Mouse (Mus musculus) brown adipose tissue, adult 24 weeks (tissue): ENCODE data around the gene 9130213A22Rik. TPM values are rescaled to one million over a fixed set of nuclear protein-coding genes. Genes with fewer than 3 reads are reported as not detected.
"Not testable (repeated sequence)": the region's sequence is repeated elsewhere in the genome, so short reads cannot be mapped to it uniquely, and the experiment has no call there.

Experiments used
- H3K27ac ChIP-seq: fragments of 200-500 bp; replicated peaks from 2 replicates; pipeline ENCODE4 v1.5.1; 2012; ENCODE audit warnings: low read depth, mild to moderate bottlenecking, low read length
- H3K4me1 ChIP-seq: fragments of 200-500 bp; 2 replicates; pipeline ENCODE4 v1.6.1; 2012; ENCODE audit warnings: low read length, mixed read lengths; ENCODE audit not compliant: control insufficient read depth, insufficient read depth, insufficient read length
- H3K4me3 ChIP-seq: fragments of 200-500 bp; 2 replicates; pipeline ENCODE4 v1.5.1; 2012; ENCODE audit warnings: low read depth, mild to moderate bottlenecking, low read length, moderate library complexity; ENCODE audit not compliant: insufficient read depth
- polyA plus RNA-seq: library from polyadenylated mRNA; stranded (reverse); fragments of >200 nt; gene quantifications from 2 replicates; pipeline ENCODE4 v1.2.4, GENCODE M21; 2012; ENCODE audit not compliant: missing spikeins, insufficient read depth, insufficient read length

The 9130213A22Rik gene
- polyA plus RNA-seq, 1 experiment, result 0.87 TPM

DNA sequence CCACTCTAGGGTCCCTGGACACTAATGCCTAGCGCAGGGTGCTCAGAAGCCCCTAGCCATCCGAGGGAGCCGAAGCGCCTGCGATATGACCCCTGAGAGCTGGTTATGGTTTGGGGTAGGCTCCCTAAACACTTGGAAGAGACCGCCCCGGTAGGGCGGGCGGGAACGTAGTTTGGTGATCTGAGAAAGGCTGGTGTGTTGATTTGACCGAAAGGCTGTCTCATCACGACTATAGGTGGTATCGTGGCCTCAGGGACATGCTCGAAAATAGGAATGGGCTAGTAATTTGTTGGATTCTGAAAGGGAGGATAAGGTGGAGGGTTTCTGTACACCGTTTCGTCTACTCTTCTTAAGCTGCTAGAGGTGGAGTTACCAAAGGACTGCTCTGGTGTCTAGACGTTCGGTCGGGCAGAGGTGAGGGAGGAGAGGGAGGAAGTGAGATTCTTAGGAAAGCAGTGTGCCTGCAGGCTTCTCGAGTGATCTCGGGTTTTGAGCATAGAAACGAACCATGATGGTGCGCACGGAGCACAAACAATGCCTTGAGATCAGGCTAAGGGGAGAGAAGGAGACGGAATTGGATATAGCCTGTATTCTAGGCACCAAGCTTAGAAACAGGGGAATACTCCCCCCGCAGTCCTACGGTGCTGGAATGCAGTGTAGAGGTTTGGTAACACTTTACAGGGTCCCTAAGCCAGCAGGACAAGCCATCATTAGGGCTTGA lies 26.7 kb downstream of the 9130213A22Rik start:
- Histone ChIP-seq H3K4me3 (peak overlapping the region; percentile 68), H3K4me1 (peaks cover 6% of the 10 kb centered on the region), H3K27ac (peak overlapping the region; percentile 99)

DNA sequence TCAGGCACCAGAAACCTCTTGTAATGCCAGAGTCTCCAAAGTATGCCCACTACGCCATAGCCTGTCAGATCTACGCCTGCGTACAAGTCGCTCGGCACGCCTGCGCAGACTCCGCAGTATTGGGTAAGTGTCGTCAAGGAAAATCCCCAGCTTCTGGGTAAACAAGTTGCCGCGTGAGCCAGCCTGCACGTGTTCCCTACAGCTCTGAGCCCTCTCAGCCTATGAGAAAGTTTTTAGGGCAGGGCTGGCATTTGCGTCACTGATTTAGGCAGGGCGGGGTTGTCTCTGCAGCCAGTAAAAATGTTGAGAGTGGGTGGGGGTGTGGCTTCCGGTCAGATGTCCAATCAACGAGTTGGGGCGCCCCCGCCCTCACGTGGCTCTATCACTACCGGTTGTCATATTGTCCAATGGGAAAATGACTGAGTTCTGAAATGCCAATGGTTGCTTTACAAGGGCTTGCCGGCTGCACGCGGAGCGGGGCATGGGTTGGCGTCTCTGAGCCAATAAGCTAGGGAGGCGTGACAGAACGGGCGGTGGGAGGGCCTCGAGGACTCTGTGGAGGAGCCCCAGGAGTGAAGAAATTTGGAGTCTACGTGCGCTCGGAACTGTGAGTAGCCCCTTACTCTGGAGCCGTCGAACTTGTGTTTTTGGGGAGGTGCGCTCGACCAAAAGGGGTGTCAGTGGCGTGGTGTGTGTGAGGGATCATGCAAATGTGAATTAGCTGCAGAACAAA lies 27.5 kb downstream of the 9130213A22Rik start, which contains the start of gene Per1:
Per1 (plus strand) TSS at position 521 of the 733 bp plus-strand sequence.
- Histone ChIP-seq H3K4me1 (peaks cover 11% of the 10 kb centered on the region), H3K4me3 (peak within 1 kb of the TSS; percentile 68), H3K27ac (peak within 1 kb of the TSS; percentile 99)

- H3K4me1 ChIP-seq, result peaks cover 17% of the 10 kb centered on the region
- not testable (repeated sequence) for H3K27ac ChIP-seq, H3K4me3 ChIP-seq
These were observed 28.5 kb downstream of the 9130213A22Rik start for GRCm38 (mm10) chr11:69093856-69094255.

DNA sequence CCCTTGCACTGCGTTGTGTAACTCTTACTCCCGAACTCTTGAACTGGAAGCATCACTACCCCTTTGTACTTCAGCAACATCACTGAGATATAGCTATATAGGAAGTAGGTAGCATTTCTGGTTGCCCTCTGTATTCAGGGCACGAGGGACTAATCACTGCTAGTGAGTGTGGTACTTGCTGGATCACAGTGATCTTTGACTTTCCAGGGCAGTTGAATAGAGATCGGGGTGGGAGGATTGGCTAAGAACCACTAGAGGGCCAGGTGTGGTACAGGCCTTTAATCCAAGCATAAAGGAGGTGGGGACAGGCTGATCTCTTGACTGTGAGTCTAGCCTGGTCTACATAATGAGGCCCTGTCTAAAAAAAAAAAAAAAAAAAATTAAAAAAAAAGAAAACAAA lies 29.5 kb downstream of the 9130213A22Rik start:
- H3K4me3 ChIP-seq, result no peak overlapping the region
- no peak overlapping the region for H3K27ac ChIP-seq
- H3K4me1 ChIP-seq, result peaks cover 11% of the 10 kb centered on the region; the same call in 1 of the 2 replicates

DNA sequence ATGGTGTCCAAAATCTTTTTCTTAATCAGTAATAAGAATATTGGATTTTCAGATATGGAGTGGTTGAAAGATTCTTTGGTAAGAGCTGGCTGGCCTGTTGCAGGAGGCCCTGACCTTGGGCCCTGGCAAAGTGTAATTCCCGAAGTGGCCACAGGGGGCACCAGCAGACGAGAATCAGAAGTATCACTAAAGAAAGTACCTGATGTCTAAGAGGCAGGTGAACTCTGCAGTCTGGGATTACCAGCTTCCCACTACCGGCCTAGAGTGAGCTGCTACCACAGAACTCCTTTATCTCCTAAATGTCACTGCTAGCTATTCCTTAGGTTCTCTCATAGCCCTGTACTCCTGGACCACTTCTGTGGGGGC lies 30.0 kb downstream of the 9130213A22Rik start:
- H3K27ac ChIP-seq, result no peak overlapping the region
- peaks cover 11% of the 10 kb centered on the region; the same call in 1 of the 2 replicates for H3K4me1 ChIP-seq
- H3K4me3 ChIP-seq, result no peak overlapping the region

DNA sequence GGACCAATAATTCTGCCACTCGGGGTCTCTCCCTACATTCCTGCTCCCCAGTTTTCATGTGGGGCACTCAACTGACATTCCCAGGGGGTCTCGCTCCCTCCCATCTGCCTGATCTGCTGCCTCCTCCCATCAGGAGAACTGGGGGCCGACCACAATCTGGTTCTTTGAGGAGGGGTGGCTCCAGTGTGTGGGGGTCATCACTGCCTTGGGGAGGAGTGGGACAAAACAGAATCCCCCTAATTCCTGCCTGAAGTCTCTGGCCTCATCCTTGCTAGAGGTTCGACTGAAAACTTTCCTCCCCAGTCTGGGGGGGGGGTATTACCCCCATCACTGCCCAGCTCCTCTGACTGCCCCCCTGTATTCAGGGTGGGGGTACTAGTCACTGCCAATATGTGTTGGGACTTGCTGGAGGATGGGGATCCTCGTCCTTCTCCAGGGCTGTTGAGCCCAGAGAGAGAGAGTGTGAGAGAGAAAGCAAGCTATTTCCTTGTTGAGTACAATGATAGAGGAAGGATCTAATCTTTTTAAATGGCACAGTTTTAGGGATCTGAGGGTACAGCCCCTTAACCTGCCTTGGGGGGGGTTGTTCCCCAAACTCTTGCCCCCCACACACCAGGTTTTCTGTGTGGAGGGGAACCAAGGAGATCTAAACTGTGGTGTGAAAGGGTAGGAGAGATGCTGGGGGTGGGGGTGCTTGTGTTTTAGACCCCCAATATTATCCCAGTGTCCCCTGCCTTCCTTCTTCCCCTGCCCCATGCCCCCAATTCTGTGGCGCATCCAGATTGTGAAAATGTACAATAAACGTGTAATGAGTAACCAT lies 30.6 kb downstream of the 9130213A22Rik start:
- Histone ChIP-seq H3K4me1 (peaks cover 11% of the 10 kb centered on the region; the same call in 1 of the 2 replicates), H3K27ac (no peak overlapping the region), H3K4me3 (no peak overlapping the region)

GRCm38 (mm10) chr11:69090367-69090766 lies 32.0 kb downstream of the 9130213A22Rik start:
- peak overlapping the region; percentile 10; the same call in 1 of the 2 replicates for H3K27ac ChIP-seq
- peaks cover 11% of the 10 kb centered on the region; the same call in 1 of the 2 replicates for H3K4me1 ChIP-seq
- peak overlapping the region; percentile 99; the same call in 1 of the 2 replicates for H3K4me3 ChIP-seq

- peak overlapping the region; percentile 99 for H3K4me3 ChIP-seq
- H3K4me1 ChIP-seq, result peaks cover 11% of the 10 kb centered on the region; the same call in 1 of the 2 replicates
- H3K27ac ChIP-seq, result peak overlapping the region; percentile 10
These were observed 32.6 kb downstream of the 9130213A22Rik start for GRCm38 (mm10) chr11:69089616-69090290.

- Histone ChIP-seq H3K4me3 (peak overlapping the region; percentile 99), H3K4me1 (peaks cover 11% of the 10 kb centered on the region; the same call in 1 of the 2 replicates), H3K27ac (peak overlapping the region; percentile 99)
These were observed 33.4 kb downstream of the 9130213A22Rik start for GRCm38 (mm10) chr11:69088856-69089615.

GRCm38 (mm10) chr11:69088103-69088855 lies 34.1 kb downstream of the 9130213A22Rik start, which contains the start of gene Vamp2:
Vamp2 (plus strand) TSS chr11:69088490.
- peaks cover 11% of the 10 kb centered on the region; the same call in 1 of the 2 replicates for H3K4me1 ChIP-seq
- H3K4me3 ChIP-seq, result peak within 1 kb of the TSS; percentile 99
- H3K27ac ChIP-seq, result peak within 1 kb of the TSS; percentile 99

GRCm38 (mm10) chr11:69087597-69087996 lies 34.8 kb downstream of the 9130213A22Rik start:
- no peak overlapping the region; the same call in 1 of the 2 replicates for H3K4me3 ChIP-seq
- peak overlapping the region; percentile 65; the same call in 1 of the 2 replicates for H3K27ac ChIP-seq
- H3K4me1 ChIP-seq, result peaks cover 11% of the 10 kb centered on the region; the same call in 1 of the 2 replicates

DNA sequence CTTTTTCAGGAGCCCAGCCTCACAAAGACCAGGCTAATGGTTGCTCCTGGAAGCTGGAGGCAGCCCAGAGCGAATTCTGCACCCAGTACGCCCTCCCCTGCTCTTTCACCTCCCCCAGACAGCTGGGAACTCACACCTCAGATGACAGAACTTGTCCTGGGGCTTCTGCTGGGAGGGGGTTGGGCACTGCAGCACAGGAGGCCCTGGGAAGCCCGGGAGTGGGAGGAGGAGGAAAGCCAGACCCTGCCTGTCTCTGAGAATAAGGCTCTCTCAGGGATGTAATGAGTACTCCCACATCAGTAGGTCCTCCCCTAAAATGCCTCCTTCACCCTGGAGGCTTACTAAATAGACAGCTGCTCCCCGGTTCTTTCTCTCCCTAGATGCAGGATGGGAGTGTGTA lies 35.3 kb downstream of the 9130213A22Rik start:
- Histone ChIP-seq H3K27ac (no peak overlapping the region), H3K4me1 (peaks cover 11% of the 10 kb centered on the region; the same call in 1 of the 2 replicates), H3K4me3 (no peak overlapping the region)

DNA sequence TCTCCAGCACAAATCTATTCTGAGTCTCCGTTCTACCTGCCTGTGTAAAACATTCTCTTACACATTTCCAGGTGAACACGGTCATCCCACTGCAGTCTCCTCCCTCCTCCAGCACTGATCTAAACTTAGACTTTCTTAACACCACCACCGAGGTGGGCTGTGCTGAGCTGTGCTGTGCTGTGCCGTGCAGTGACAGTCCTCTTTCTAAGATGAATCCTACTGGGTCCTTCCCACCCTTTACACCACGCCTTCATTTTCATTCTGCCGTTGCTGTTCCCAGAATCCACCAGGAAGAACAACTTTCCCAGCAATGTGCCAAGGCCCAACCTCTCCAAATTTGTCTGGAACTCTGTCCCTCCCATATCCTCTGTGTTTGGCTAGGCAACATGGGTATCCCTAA lies 36.0 kb downstream of the 9130213A22Rik start:
- H3K4me1 ChIP-seq, result peaks cover 11% of the 10 kb centered on the region; the same call in 1 of the 2 replicates
- H3K27ac ChIP-seq, result no peak overlapping the region
- H3K4me3 ChIP-seq, result no peak overlapping the region
